Mouse (Mus musculus) myocyte (in vitro differentiated cells): ENCODE measurements around the gene Il13ra1.

Experiments used
- CEBPB ChIP-seq: IDR thresholded peaks from 2 replicates; pipeline ENCODE4 v1.6.1; 2011; ENCODE audit warnings: mild to moderate bottlenecking, moderate library complexity; ENCODE audit not compliant: poor library complexity, insufficient read depth, severe bottlenecking
- E2F4 ChIP-seq: IDR thresholded peaks from one replicate; pipeline ENCODE4 v1.6.1; 2011; ENCODE audit warnings: mild to moderate bottlenecking, control low read depth, moderate library complexity; ENCODE audit not compliant: insufficient read depth
- MAX ChIP-seq: IDR thresholded peaks from one replicate; pipeline ENCODE4 v1.6.1; 2011; ENCODE audit warnings: low read depth, mild to moderate bottlenecking, control low read depth
- MYOD1 ChIP-seq, 3 experiments: IDR thresholded peaks; one replicate each; pipeline ENCODE4 v1.6.1; 2011; ENCODE audit warnings: control low read depth in 2 of 3, low read depth in 2 of 3, mild to moderate bottlenecking in 2 of 3, moderate library complexity in 1 of 3; ENCODE audit not compliant: insufficient read length in 2 of 3, control insufficient read depth in 1 of 3
- MYOG ChIP-seq, 3 experiments: IDR thresholded peaks; one replicate each; pipeline ENCODE4 v1.6.1; 2011; ENCODE audit warnings: control low read depth in 2 of 3, low read depth in 2 of 3, mild to moderate bottlenecking in 2 of 3; ENCODE audit not compliant: insufficient read length in 2 of 3, control insufficient read depth in 1 of 3, insufficient read depth in 1 of 3
- POLR2A ChIP-seq: IDR thresholded peaks from one replicate; pipeline ENCODE4 v1.6.1; 2011; ENCODE audit warnings: low read depth, mild to moderate bottlenecking, control low read depth, moderate library complexity; ENCODE audit not compliant: insufficient read length
- POLR2AphosphoS2 ChIP-seq: IDR thresholded peaks from one replicate; pipeline ENCODE4 v1.6.1; 2011; ENCODE audit warnings: low read depth, control low read depth; ENCODE audit not compliant: insufficient read length
- REST ChIP-seq: IDR thresholded peaks from one replicate; pipeline ENCODE4 v1.6.1; 2011; ENCODE audit warnings: mild to moderate bottlenecking, control low read depth, moderate library complexity; ENCODE audit not compliant: insufficient read depth, insufficient read length
- SRF ChIP-seq: IDR thresholded peaks from one replicate; pipeline ENCODE4 v1.6.1; 2011; ENCODE audit warnings: low read depth; ENCODE audit not compliant: control insufficient read depth, insufficient read length
- TCF12 ChIP-seq: IDR thresholded peaks from one replicate; pipeline ENCODE4 v1.6.1; 2011; ENCODE audit warnings: mild to moderate bottlenecking, control low read depth; ENCODE audit not compliant: poor library complexity, insufficient read depth, severe bottlenecking
- TCF3 ChIP-seq: IDR thresholded peaks from one replicate; pipeline ENCODE4 v1.6.1; 2011; ENCODE audit warnings: low read depth, control low read depth; ENCODE audit not compliant: insufficient read length
- USF1 ChIP-seq: IDR thresholded peaks from one replicate; pipeline ENCODE4 v1.6.1; 2011; ENCODE audit warnings: low read depth, mild to moderate bottlenecking, control low read depth, moderate library complexity

DNA sequence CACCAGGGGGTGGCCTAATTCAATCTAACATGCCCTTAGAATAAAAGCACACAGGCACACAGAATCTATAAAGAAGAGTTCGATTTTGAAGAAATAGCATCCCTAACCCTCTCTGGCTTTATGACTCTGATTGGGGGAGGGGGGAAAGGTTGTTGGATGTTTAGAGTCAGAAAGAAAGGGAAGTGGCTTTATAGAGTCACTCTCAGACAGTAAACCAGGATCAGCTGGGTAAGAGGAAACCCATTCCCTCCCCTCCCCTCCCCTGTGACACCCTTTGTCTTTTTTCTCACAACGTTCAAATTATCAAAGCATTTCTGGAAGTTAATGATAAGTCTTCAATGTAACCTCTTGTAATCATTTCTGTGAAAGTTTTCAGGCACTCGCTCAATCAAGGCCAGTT, 3.3 kb upstream of the Il13ra1 start:
- no peak for TF ChIP-seq POLR2A
- TF ChIP-seq TCF12, result no peak
- no peak for TF ChIP-seq E2F4
- TF ChIP-seq POLR2AphosphoS2, result no peak
- no peak for TF ChIP-seq MYOG (IDR thresholded peaks at IDR 0.05; ENCODE audit: control insufficient read depth in 1 of 3, insufficient read depth in 1 of 3, insufficient read length in 2 of 3, low read depth in 2 of 3)
- no peak for TF ChIP-seq CEBPB
- no peak for TF ChIP-seq MAX
- no peak for TF ChIP-seq USF1
- TF ChIP-seq SRF, result no peak
- no peak for TF ChIP-seq TCF3
- TF ChIP-seq REST, result no peak
- TF ChIP-seq MYOD1 (IDR thresholded peaks at IDR 0.05; ENCODE audit: control insufficient read depth in 1 of 3, insufficient read length in 2 of 3, low read depth in 2 of 3), result no peak
